Mouse (Mus musculus): Measurements from ENCODE around the gene Prcd. TPM values are rescaled to one million over a fixed set of nuclear protein-coding genes. Genes with fewer than 3 reads are reported as not detected.

The Prcd gene
- total and polyA plus RNA-seq, 2 experiments from 2014 or later, result 2.5 TPM; not detected in 1

DNA sequence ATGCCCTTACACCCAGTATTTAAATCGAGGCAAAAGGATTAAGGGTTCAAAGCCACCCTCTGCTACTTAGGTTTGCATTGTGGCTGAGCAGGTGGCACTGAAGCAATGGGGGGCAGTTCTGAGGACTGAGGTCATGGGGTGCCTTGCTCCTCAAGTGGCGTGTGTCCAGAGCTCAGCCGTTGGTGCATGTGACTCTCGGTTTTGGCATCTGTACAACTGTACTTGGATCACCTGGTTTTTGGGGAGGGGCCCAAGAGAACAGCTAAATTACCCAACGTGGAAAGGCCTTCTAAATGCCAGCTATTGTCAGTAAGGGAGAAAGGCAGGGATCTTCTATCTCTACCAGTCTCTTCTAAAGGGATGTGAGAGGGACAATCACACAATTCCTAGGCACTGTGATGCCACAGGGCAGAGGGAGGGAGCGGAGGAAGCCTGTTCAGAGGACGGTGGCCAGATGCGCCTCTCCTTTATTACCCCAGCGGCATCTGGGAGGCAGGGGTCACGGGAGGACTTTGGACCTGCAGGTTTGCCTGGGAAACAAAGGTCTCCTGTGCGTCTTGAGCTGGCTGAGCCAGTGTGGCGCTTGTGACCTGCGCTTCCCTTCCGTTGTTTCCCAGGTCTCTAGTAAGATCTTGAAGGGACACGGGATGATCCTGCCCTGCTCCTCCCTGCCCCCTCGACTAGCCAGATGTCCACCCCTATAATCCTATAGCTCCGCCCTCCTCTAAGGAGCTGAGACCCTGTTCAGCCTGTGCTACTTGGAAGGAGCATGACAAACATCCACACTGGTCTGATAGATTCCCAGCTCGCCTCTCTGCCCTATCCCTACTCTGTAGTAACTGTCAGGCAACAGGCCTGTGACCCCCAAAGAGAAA lies 37.6 kb downstream of the Prcd start:
- ATAC-seq (ENCODE audit: insufficient read depth, low read depth), result no peak
- Histone ChIP-seq H3K4me2 (ENCODE audit: low read depth, low read length) (no peak overlapping the region), H3K9me3 (replicated peaks; ENCODE audit: control insufficient read depth, low read length) (no peaks in the 10 kb centered on the region), H3K27ac (ENCODE audit: low read depth) (no peak overlapping the region), H3K9ac (replicated peaks; ENCODE audit: low read depth, low read length) (no peak overlapping the region), H3K4me3 (ENCODE audit: low read depth, low read length) (no peak overlapping the region), H3K4me1 (ENCODE audit: control insufficient read depth, insufficient read depth) (0 out of 2 replicates have a peak, but pooled peaks cover 3% of the 10 kb centered on the region), H3K36me3 (replicated peaks; ENCODE audit: control insufficient read depth, insufficient read depth, low read length) (no peaks in the 10 kb centered on the region), H3K27me3 (ENCODE audit: control insufficient read depth, insufficient read depth, low read length) (peaks cover 27% of the 10 kb centered on the region)
- no peak for TF ChIP-seq EP300 (IDR thresholded peaks at IDR 0.05; ENCODE audit: low read depth)
- no peak for TF ChIP-seq CTCF (IDR thresholded peaks at IDR 0.05; ENCODE audit: low read depth)
- 63% methylated on average over 18 of the region's 18 CpGs for WGBS
- DNase-seq (ENCODE audit: low spot score), result no peak

DNA sequence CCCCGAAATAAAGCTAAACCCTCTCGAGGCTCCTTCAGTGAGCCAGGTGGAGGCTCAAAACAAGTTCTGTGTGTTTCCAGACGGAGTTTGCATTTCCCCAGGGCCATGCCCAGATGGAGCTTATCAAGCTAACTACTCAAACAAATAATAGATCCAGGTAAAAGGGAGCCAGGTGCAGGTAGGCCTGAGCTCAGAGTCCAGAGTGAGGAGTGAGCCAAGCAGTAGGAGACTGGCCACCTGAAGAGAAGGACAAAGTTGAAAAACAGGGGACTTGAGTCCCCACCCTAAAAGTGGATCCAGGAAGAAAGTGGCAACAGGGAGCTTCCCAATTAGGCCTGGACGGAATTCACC lies 40.5 kb downstream of the Prcd start:
- Histone ChIP-seq H3K27ac (ENCODE audit: low read depth) (no peak overlapping the region), H3K4me3 (ENCODE audit: low read depth, low read length) (peak overlapping the region; percentile 57), H3K36me3 (replicated peaks; ENCODE audit: control insufficient read depth, insufficient read depth, low read length) (no peaks in the 10 kb centered on the region), H3K9me3 (replicated peaks; ENCODE audit: control insufficient read depth, low read length) (no peaks in the 10 kb centered on the region), H3K9ac (replicated peaks; ENCODE audit: low read depth, low read length) (peak overlapping the region; percentile 48), H3K27me3 (ENCODE audit: control insufficient read depth, insufficient read depth, low read length) (peaks cover 32% of the 10 kb centered on the region), H3K4me2 (ENCODE audit: low read depth, low read length) (peak overlapping the region; percentile 86), H3K4me1 (ENCODE audit: control insufficient read depth, insufficient read depth) (0 out of 2 replicates have a peak, but pooled peaks cover 3% of the 10 kb centered on the region)
- no peak for ATAC-seq (ENCODE audit: insufficient read depth, low read depth)
- no peak for DNase-seq (ENCODE audit: low spot score)
- TF ChIP-seq EP300 (IDR thresholded peaks at IDR 0.05; ENCODE audit: low read depth), result no peak
- WGBS, result 63% methylated on average over 4 of the region's 4 CpGs

DNA sequence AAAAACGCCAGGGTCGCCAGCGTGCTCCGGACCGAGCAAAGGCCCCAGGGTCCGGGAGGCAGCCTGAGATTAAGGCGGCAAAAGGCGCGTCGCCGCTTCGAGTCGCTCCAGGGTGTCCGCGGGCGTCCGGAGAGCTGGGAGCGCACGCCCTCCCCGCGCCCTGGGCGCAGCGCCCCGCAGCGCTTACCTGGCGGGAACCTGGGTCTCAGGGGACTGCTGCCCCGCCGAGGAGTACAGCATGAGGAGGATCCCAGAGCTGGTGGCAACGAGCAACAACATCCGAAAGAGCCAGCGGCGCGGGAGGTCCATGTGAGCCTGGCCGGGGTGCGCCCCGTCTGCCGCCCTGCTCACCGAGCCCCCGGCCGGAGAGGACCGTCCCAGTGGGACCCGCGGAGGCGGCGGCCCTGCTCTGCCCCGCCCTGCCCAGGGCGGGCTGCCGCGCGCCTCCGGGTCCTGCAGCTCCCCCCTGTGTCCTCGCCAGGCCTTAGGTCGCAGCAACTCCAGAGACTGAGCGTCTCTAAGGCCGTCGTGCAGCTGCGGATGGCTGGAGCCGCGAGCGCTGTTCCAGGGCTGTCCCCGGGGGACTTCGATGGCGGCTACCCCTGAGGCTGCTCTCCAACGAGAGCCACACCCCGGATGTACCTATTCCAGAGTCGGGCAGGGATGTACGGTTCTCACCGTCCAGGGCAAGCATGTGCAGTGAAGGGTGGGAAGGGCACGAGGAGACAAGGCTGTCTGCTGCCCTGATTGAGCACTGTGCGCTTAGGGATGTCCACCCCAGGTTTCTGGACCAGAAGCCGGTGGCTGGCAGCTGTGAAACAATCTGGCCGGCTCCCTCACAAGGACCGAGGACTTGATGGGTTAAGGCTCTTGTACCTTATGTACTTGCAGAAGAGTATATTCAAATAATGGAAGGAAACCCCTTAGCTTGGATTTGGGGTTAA lies 41.2 kb downstream of the Prcd start:
- TF ChIP-seq EP300 (IDR thresholded peaks at IDR 0.05; ENCODE audit: low read depth), result no peak
- peak; percentile 16; the same call in 1 of the 2 replicates for TF ChIP-seq CTCF (IDR thresholded peaks at IDR 0.05; ENCODE audit: low read depth)
- ATAC-seq (ENCODE audit: insufficient read depth, low read depth) (peak; percentile 84), DNase-seq (ENCODE audit: low spot score) (no peak)
- Histone ChIP-seq H3K4me2 (ENCODE audit: low read depth, low read length) (peak overlapping the region; percentile 86), H3K9me3 (replicated peaks; ENCODE audit: control insufficient read depth, low read length) (no peaks in the 10 kb centered on the region), H3K9ac (replicated peaks; ENCODE audit: low read depth, low read length) (peak overlapping the region; percentile 48), H3K36me3 (replicated peaks; ENCODE audit: control insufficient read depth, insufficient read depth, low read length) (no peaks in the 10 kb centered on the region), H3K27ac (ENCODE audit: low read depth) (no peak overlapping the region), H3K4me1 (ENCODE audit: control insufficient read depth, insufficient read depth) (0 out of 2 replicates have a peak, but pooled peaks cover 3% of the 10 kb centered on the region), H3K27me3 (ENCODE audit: control insufficient read depth, insufficient read depth, low read length) (peaks cover 32% of the 10 kb centered on the region), H3K4me3 (ENCODE audit: low read depth, low read length) (peak overlapping the region; percentile 57)
- 2% methylated on average over 71 of the region's 73 CpGs for WGBS

DNA sequence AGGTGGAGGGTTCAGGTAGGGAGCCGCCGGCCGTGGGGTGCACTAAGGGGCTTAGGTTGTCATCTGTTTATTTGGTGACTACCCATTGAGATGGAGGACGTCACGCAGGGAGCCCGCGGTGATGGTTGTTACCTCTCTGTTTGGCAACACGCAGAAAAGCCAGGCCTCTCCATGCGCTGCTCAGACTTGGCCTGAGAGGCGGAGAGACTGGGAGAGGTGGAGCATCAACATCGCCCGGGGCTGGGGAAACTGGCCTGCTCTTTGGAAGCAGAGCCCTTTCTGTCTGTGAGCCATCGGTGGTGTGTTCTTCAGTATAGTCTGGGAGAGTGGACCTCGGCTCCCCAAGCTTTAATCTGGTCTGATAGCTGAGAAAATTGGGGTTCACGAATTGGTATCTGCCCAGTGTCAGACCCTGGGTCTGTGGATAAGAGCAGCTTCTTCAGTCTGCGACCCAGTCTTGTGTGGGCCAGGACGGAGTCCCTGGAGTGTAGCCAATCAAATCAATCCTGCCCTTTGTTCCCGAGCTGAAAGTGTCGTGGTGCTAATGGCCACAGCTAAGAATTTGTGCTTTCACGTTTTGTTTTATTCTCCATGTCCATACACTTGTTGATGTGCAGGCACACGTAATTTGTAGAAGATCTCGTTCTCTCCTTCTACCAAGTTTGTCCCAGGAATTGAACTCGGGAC lies 42.0 kb downstream of the Prcd start:
- no peak for ATAC-seq (ENCODE audit: insufficient read depth, low read depth)
- no peak overlapping the region for H3K9ac ChIP-seq (replicated peaks; ENCODE audit: low read depth, low read length)
- H3K27ac ChIP-seq (ENCODE audit: low read depth), result no peak overlapping the region
- no peak for TF ChIP-seq EP300 (IDR thresholded peaks at IDR 0.05; ENCODE audit: low read depth)
- TF ChIP-seq CTCF (IDR thresholded peaks at IDR 0.05; ENCODE audit: low read depth), result no peak
- no peaks in the 10 kb centered on the region for H3K9me3 ChIP-seq (replicated peaks; ENCODE audit: control insufficient read depth, low read length)
- WGBS, result 30% methylated on average over 23 of the region's 23 CpGs
- H3K36me3 ChIP-seq (replicated peaks; ENCODE audit: control insufficient read depth, insufficient read depth, low read length), result no peaks in the 10 kb centered on the region
- H3K4me2 ChIP-seq (ENCODE audit: low read depth, low read length), result 0 out of 2 replicates have a peak overlapping the region, but pooled peaks have one; percentile 86
- no peak for DNase-seq (ENCODE audit: low spot score)
- H3K27me3 ChIP-seq (ENCODE audit: control insufficient read depth, insufficient read depth, low read length), result peaks cover 32% of the 10 kb centered on the region
- H3K4me3 ChIP-seq (ENCODE audit: low read depth, low read length), result peak overlapping the region; percentile 57; the same call in 1 of the 2 replicates
- H3K4me1 ChIP-seq (ENCODE audit: control insufficient read depth, insufficient read depth), result 0 out of 2 replicates have a peak, but pooled peaks cover 3% of the 10 kb centered on the region

DNA sequence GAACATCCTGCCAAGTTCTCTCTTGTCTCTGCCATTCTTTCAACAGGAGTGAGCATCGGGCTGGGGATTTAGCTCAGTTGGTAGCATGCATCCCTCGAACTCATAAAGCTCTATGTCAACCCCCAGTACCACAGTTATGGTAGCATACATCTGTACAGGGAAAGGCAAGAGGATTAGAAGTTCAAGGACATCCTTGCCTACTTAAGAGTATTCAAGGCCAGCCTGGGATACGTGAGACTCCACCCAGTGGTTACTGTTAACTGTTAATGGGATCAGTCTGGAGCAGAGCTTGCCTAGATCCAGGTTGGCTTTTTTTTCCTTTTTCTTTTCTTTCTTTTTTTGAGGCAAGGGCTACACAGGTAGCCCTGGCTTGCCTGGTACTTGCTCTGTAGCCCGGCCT lies 43.1 kb downstream of the Prcd start:
- no peak overlapping the region for H3K4me3 ChIP-seq (ENCODE audit: low read depth, low read length)
- no peaks in the 10 kb centered on the region for H3K9me3 ChIP-seq (replicated peaks; ENCODE audit: control insufficient read depth, low read length)
- H3K9ac ChIP-seq (replicated peaks; ENCODE audit: low read depth, low read length), result no peak overlapping the region
- no peaks in the 10 kb centered on the region for H3K36me3 ChIP-seq (replicated peaks; ENCODE audit: control insufficient read depth, insufficient read depth, low read length)
- no peak overlapping the region for H3K27ac ChIP-seq (ENCODE audit: low read depth)
- no peak for TF ChIP-seq EP300 (IDR thresholded peaks at IDR 0.05; ENCODE audit: low read depth)
- TF ChIP-seq CTCF (IDR thresholded peaks at IDR 0.05; ENCODE audit: low read depth), result no peak
- H3K27me3 ChIP-seq (ENCODE audit: control insufficient read depth, insufficient read depth, low read length), result peaks cover 32% of the 10 kb centered on the region
- H3K4me1 ChIP-seq (ENCODE audit: control insufficient read depth, insufficient read depth), result 0 out of 2 replicates have a peak, but pooled peaks cover 6% of the 10 kb centered on the region
- no peak overlapping the region for H3K4me2 ChIP-seq (ENCODE audit: low read depth, low read length)
- 77% methylated on average over 4 of the region's 4 CpGs for WGBS
- ATAC-seq (ENCODE audit: insufficient read depth, low read depth) (no peak), DNase-seq (ENCODE audit: low spot score) (no peak)
